Mouse (Mus musculus) testis, postnatal 14 days (tissue): ENCODE measurements around the gene Magee1.
"Not testable (repeated sequence)": the region's sequence is repeated elsewhere in the genome, so short reads cannot be mapped to it uniquely, and the experiment has no call there.

Source experiments
- DNase-seq: peaks from one replicate; pipeline ENCODE4 v3.0.0; 2021; ENCODE audit warnings: low spot score

The Magee1 gene

GRCm38 (mm10) chrX:105120275-105121226, at the start of gene Magee1:
Gene Magee1 (plus strand): TSS chrX:105120378.
- DNase-seq, result peak; percentile 57

GRCm38 (mm10) chrX:105079151-105079550, 41.0 kb upstream of the Magee1 start:
- DNase-seq, result no peak

- peak; percentile 92 for DNase-seq
Measured at GRCm38 (mm10) chrX:105079615-105080092, 40.5 kb upstream of the Magee1 start, which contains the start of gene Pbdc1. Gene Pbdc1 (plus strand): TSS chrX:105079756.

- no peak for DNase-seq
Measured at GRCm38 (mm10) chrX:105080096-105080495, 40.1 kb upstream of the Magee1 start.

GRCm38 (mm10) chrX:105083013-105083412, 37.2 kb upstream of the Magee1 start:
- not testable (repeated sequence) for DNase-seq

GRCm38 (mm10) chrX:105104175-105104574, 16.0 kb upstream of the Magee1 start:
- no peak for DNase-seq

- DNase-seq, result no peak
Measured at GRCm38 (mm10) chrX:105114994-105115393, 5.2 kb upstream of the Magee1 start.

GRCm38 (mm10) chrX:105121227-105121865, 1.2 kb downstream of the Magee1 start:
- peak; percentile 45 for DNase-seq

- DNase-seq, result no peak
Measured at GRCm38 (mm10) chrX:105124903-105125302, 4.7 kb downstream of the Magee1 start.

- no peak for DNase-seq
Measured at GRCm38 (mm10) chrX:105151872-105152461, 31.8 kb downstream of the Magee1 start.

GRCm38 (mm10) chrX:105165007-105165406, 44.8 kb downstream of the Magee1 start:
- not testable (repeated sequence) for DNase-seq

GRCm38 (mm10) chrX:105167217-105167616, 47.0 kb downstream of the Magee1 start:
- no peak for DNase-seq
